Mouse (Mus musculus) liver, embryonic 14.5 days (tissue): Measurements from ENCODE around the gene Wdr74. TPM values are rescaled to one million over a fixed set of nuclear protein-coding genes. Genes with fewer than 3 reads are reported as not detected.

Source experiments
- ATAC-seq: fragments of 200-750 bp; cut with Nextera tagmentation; 2 replicates; pipeline ENCODE4 v1.8.0; 2017; ENCODE audit warnings: moderate number of reproducible peaks, mild to moderate bottlenecking, moderate library complexity; ENCODE audit not compliant: insufficient read depth
- DNase-seq, 3 experiments: peaks; one replicate each; pipeline ENCODE4 v3.0.0-alpha.2; 2012 to 2013; ENCODE audit warnings: low read depth in 3 of 3, low spot score in 3 of 3
- H3K27ac ChIP-seq: fragments of 300-500 bp; sonication (generic); 2 replicates; pipeline ENCODE4 v1.5.1; 2014; ENCODE audit warnings: moderate library complexity, mild to moderate bottlenecking, control low read depth, inconsistent platforms
- H3K27me3 ChIP-seq: fragments of 300-500 bp; sonication (generic); 2 replicates; pipeline ENCODE4 v1.6.1; 2014; ENCODE audit warnings: mild to moderate bottlenecking, low read length, moderate library complexity; ENCODE audit not compliant: control insufficient read depth, insufficient read depth
- H3K36me3 ChIP-seq: fragments of 300-500 bp; sonication (generic); replicated peaks from 2 replicates; pipeline ENCODE4 v1.6.1; 2014; ENCODE audit warnings: low read depth; ENCODE audit not compliant: control insufficient read depth, insufficient read depth
- H3K4me1 ChIP-seq, 2 experiments: fragments of 200-500 bp in 1 of 2; fragments of 300-500 bp in 1 of 2; sonication (generic) in 1 of 2; replicated peaks; 2 replicates each; pipeline ENCODE4 v1.6.1; 2012 to 2014; ENCODE audit warnings: antibody characterized with exemption in 1 of 2, inconsistent platforms in 1 of 2, low read length in 1 of 2; ENCODE audit not compliant: control insufficient read depth in 2 of 2, insufficient read depth in 2 of 2
- H3K4me2 ChIP-seq: fragments of 300-500 bp; sonication (generic); 2 replicates; pipeline ENCODE4 v1.6.1; 2014; ENCODE audit warnings: low read depth, mild to moderate bottlenecking, control low read depth, moderate library complexity
- H3K4me3 ChIP-seq, 2 experiments: fragments of 200-500 bp in 1 of 2; fragments of 300-500 bp in 1 of 2; sonication (generic) in 1 of 2; 2 replicates each; pipeline ENCODE4 v1.5.1; 2012 to 2014; ENCODE audit warnings: low read depth in 2 of 2, low read length in 2 of 2, mild to moderate bottlenecking in 2 of 2, control low read depth in 1 of 2, inconsistent platforms in 1 of 2, moderate library complexity in 1 of 2; ENCODE audit not compliant: insufficient read depth in 1 of 2
- H3K9ac ChIP-seq: fragments of 300-500 bp; sonication (generic); replicated peaks from 2 replicates; pipeline ENCODE4 v1.6.1; 2014; ENCODE audit warnings: mild to moderate bottlenecking, control low read depth, moderate library complexity
- H3K9me3 ChIP-seq: fragments of 300-500 bp; sonication (generic); 2 replicates; pipeline ENCODE4 v1.6.1; 2016; ENCODE audit warnings: low read length, mixed read lengths; ENCODE audit not compliant: control insufficient read depth
- CTCF ChIP-seq: IDR thresholded peaks from 2 replicates; pipeline ENCODE4 v1.5.1; 2016; ENCODE audit warnings: antibody characterized with exemption, low read depth, control low read depth
- EP300 ChIP-seq: IDR thresholded peaks from 2 replicates; pipeline ENCODE4 v1.6.1; 2016; ENCODE audit warnings: antibody characterized with exemption, low read depth
- WGBS: fragments of 180-500 bp; shearing (Covaris S2); extraction: QIAGEN DNeasy Blood & Tissue Kit; methylation state at CpG from one replicate; pipeline ENCODE4 v1.1.7; 2014; ENCODE audit not compliant: insufficient replicate concordance; 5-methylcytosine and 5-hydroxymethylcytosine counted together
- polyA plus RNA-seq, 2 experiments: library from polyadenylated mRNA; depleted of rRNA in 1 of 2; stranded (reverse) in 1 of 2; unstranded in 1 of 2; fragments of >200 nt; fragmentation: Nextera tagmentation in 1 of 2; extraction: Ambion mirVana in 1 of 2; gene quantifications; 2 replicates each; pipeline versions ENCODE4 v1.2.1 to v1.2.3; 2012 to 2014

Wdr74 gene
- polyA plus RNA-seq, 2 experiments: 34.1 to 51.6 TPM

DNA sequence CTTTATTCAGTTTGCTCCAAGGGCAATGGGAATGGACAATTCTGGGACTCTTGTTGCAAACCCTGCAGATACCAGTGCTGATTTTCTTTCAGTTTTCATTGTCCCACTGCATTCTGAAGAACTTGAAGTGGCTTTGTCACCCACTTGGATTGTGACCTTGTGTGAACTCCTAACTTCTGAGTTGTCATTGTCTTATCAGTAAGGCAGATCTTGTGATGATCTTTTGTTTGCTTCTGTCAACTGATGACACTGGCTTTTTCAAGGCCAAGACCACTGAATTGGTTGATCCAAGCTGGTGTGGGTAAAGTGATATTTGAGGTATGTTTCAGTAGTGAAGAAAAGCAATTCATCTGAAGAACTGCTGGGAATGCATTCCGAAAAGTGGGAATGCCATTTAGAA lies 9.8 kb downstream of the Wdr74 start:
- no peaks in the 10 kb centered on the region for H3K9me3 ChIP-seq
- no peaks in the 10 kb centered on the region for H3K27me3 ChIP-seq
- no peak for ATAC-seq
- peaks cover 9 to 13% of the 10 kb centered on the region in 2 experiments for H3K4me1 ChIP-seq
- H3K4me3 ChIP-seq: no peak overlapping the region
- no peak overlapping the region for H3K4me2 ChIP-seq
- no peak overlapping the region for H3K27ac ChIP-seq
- 77% methylated on average over 1 of the region's 1 CpGs for WGBS
- DNase-seq: no peak
- H3K36me3 ChIP-seq: peaks cover 77% of the 10 kb centered on the region
- no peak overlapping the region for H3K9ac ChIP-seq
- TF ChIP-seq CTCF: no peak
- no peak for TF ChIP-seq EP300

DNA sequence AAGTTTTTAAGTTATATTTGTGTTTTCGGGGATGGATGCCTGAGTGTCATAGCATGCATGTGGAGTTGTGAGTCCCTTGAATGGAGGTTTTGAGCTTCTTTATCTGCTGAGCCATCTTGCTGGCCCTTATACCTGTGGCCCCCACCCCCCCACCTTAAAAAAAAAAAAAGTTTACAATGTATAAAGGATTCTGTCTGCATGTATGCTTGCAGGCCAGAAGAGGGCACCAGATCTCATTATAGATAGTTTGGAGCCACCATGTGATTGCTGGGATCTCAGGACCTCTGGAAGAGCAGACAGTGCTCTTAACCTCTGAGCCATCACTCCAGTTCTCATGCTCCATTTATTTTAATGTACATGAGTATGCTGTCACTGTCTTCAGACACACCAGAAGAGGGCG lies 11.7 kb downstream of the Wdr74 start:
- Histone ChIP-seq H3K36me3 (peaks cover 88% of the 10 kb centered on the region), H3K9ac (no peak overlapping the region), H3K27me3 (no peaks in the 10 kb centered on the region), H3K4me3 (no peak overlapping the region), H3K4me2 (no peak overlapping the region), H3K4me1 (peaks cover 4 to 6% of the 10 kb centered on the region in 2 experiments; a peak in 3 of 4 replicates), H3K27ac (no peak overlapping the region), H3K9me3 (no peaks in the 10 kb centered on the region)
- DNase-seq (no peak), ATAC-seq (peak; percentile 38; the same call in 1 of the 2 replicates)
- peak; percentile 62 for TF ChIP-seq CTCF
- no peak for TF ChIP-seq EP300
- 62% methylated on average over 2 of the region's 2 CpGs for WGBS

DNA sequence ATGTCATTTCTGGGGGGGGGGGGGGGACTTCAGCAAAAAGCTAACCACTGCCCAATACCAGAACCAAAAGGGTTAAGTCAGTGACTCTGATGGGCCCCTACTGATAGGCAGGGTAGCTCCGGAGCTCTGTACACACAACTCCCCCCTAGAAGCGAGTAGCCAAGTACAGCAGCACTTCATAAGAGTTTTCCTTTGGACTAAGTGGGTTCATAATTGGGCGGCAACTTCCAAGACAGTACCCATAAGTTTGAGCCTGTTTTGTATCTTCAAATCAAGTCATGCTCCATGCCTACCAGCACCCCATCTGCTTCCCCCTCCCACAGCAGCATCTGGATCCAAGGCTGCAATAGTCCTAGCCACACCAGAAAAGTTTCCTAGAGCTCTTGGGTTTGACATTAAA lies 20.0 kb downstream of the Wdr74 start:
- Histone ChIP-seq H3K9me3 (no peaks in the 10 kb centered on the region), H3K27ac (peak overlapping the region; percentile 41), H3K4me1 (peaks cover 14 to 18% of the 10 kb centered on the region in 2 experiments), H3K4me2 (peak overlapping the region; percentile 95), H3K9ac (peak overlapping the region; percentile 79), H3K27me3 (no peaks in the 10 kb centered on the region), H3K4me3 (peak overlapping the region; percentile 33 to 92), H3K36me3 (peaks cover 33% of the 10 kb centered on the region)
- WGBS: 23% methylated on average over 3 of the region's 3 CpGs
- TF ChIP-seq CTCF (no peak), EP300 (no peak)
- DNase-seq (no peak), ATAC-seq (no peak)

DNA sequence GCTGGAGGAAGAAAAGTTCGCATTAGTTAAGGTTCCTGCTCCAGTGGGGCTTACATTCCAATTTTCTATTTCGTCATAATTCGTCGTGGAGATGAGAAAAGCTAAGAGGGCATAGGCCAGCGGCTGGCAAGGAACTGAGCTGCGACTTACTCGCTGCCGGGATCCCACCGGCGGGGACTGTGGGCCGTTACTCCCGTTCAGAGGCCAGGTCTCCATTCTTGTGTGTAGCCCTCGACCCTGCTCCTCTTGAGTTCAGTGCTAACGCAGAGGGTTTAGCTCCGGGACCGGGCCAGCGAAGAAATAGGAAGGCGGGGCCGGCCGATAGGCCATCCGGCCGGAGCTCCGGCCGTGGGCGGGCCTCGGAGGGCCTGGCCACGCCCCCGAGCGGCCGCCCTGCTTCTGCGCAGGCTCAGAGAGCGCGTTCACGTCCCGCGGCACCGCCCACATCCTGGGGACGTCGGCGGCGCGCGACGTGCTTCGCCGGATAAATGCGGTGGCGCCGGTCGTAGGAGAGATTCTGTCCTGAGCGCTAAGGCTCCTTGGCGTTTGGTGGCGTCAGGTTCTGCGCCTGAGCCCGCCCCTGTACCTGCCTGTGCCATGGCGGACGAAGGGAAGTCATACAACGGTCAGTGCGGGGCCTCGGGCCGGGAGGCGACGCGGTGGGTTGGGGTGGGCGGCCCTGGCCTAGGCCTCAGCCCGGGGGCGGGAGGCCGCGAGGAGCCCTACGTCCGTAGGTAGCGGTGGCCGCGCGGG lies 21.2 kb downstream of the Wdr74 start, which contains the start of gene Nxf1:
Gene Nxf1, plus strand, starts transcription at position 439 of the 753 bp plus-strand sequence.
- Histone ChIP-seq H3K4me2 (peak within 1 kb of the TSS; percentile 95), H3K4me1 (peaks cover 14 to 18% of the 10 kb centered on the region in 2 experiments), H3K4me3 (peak within 1 kb of the TSS; percentile 92), H3K36me3 (peaks cover 24% of the 10 kb centered on the region), H3K27me3 (no peaks in the 10 kb centered on the region), H3K27ac (peak within 1 kb of the TSS; percentile 86), H3K9ac (peak within 1 kb of the TSS; percentile 97), H3K9me3 (no peaks in the 10 kb centered on the region)
- under 1% methylated on average over 75 of the region's 75 CpGs for WGBS
- no peak for TF ChIP-seq CTCF
- TF ChIP-seq EP300: no peak
- DNase-seq (peak; percentile 84 to 88 (median 85)), ATAC-seq (peak; percentile 90)

DNA sequence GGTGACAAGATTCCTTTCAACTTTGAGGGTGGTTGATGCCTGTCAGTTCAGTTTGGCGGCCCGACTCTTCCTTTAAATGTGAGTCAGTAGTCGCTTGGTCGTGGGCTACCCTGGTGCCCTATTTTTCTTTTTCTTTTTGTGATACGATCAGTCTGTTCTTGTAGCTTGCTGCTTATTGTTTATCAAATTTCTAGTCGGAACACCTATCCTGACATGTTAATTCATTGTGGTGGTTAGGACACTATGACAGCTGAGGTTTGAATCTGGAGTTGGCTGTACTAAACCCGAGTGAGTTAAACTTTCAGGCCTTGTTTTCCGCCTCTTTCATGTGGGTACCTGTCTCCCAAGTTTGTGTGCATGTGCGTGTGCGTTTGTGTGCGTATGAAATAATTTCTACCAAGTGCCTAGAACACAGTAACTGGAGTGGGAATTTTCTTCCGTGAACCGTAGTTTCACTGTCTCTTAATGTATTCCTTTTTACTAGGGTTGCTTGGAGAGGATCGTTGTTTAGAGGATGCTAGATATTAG lies 21.9 kb downstream of the Wdr74 start:
- Histone ChIP-seq H3K9me3 (no peaks in the 10 kb centered on the region), H3K4me1 (peaks cover 14 to 18% of the 10 kb centered on the region in 2 experiments), H3K36me3 (peaks cover 22% of the 10 kb centered on the region), H3K27me3 (no peaks in the 10 kb centered on the region), H3K4me3 (peak overlapping the region; percentile 92), H3K27ac (peak overlapping the region; percentile 86), H3K4me2 (peak overlapping the region; percentile 95), H3K9ac (peak overlapping the region; percentile 97)
- no peak for DNase-seq
- no peak for ATAC-seq
- TF ChIP-seq CTCF (no peak), EP300 (no peak)
- 3% methylated on average over 14 of the region's 14 CpGs for WGBS
